Mouse (Mus musculus) inflammation-experienced regulatory T-cells, adult 6 months (primary cell): ENCODE data around the gene Zfp592. TPM values are rescaled to one million over a fixed set of nuclear protein-coding genes. Genes with fewer than 3 reads are reported as not detected.

Experiments used
- ATAC-seq: one replicate; pipeline ENCODE4 v1.8.0; 2017
- polyA plus RNA-seq, 3 experiments: library from polyadenylated mRNA; unstranded; fragments of 100-300 nt; shearing (Covaris generic); gene quantifications; one replicate each; pipeline ENCODE4 v1.2.1; 2017

Gene Zfp592
- polyA plus RNA-seq, 3 experiments from 2014 or later: 12.8 to 21.3 (median 19.8) TPM

GRCm38 (mm10) chr7:81057901-81058711 is 64.6 kb downstream of the Zfp592 start:
- ATAC-seq: no peak

- no peak for ATAC-seq
Observed at GRCm38 (mm10) chr7:81058712-81059154, 65.3 kb downstream of the Zfp592 start.

GRCm38 (mm10) chr7:81059388-81059787 is 65.9 kb downstream of the Zfp592 start:
- no peak for ATAC-seq

- no peak for ATAC-seq
Observed at GRCm38 (mm10) chr7:81060908-81061307, 67.4 kb downstream of the Zfp592 start.

GRCm38 (mm10) chr7:81061936-81062335 is 68.5 kb downstream of the Zfp592 start:
- ATAC-seq: no peak

GRCm38 (mm10) chr7:81063332-81063731 is 69.9 kb downstream of the Zfp592 start:
- no peak for ATAC-seq

GRCm38 (mm10) chr7:81066714-81067113 is 73.2 kb downstream of the Zfp592 start:
- no peak for ATAC-seq

GRCm38 (mm10) chr7:81072463-81072862 is 79.0 kb downstream of the Zfp592 start:
- no peak for ATAC-seq

GRCm38 (mm10) chr7:81073273-81073672 is 79.8 kb downstream of the Zfp592 start:
- no peak for ATAC-seq

GRCm38 (mm10) chr7:81074546-81074945 is 81.1 kb downstream of the Zfp592 start:
- ATAC-seq: peak; percentile 47

GRCm38 (mm10) chr7:81075299-81075698 is 81.8 kb downstream of the Zfp592 start:
- ATAC-seq: peak; percentile 92

GRCm38 (mm10) chr7:81075732-81076131 is 82.3 kb downstream of the Zfp592 start:
- peak; percentile 7 for ATAC-seq

- ATAC-seq: no peak
Observed at GRCm38 (mm10) chr7:81077009-81077408, 83.5 kb downstream of the Zfp592 start.

GRCm38 (mm10) chr7:81078740-81079139 is 85.3 kb downstream of the Zfp592 start:
- no peak for ATAC-seq

GRCm38 (mm10) chr7:81093420-81093965 is 100.0 kb downstream of the Zfp592 start:
- ATAC-seq: no peak

- ATAC-seq: no peak
Observed at GRCm38 (mm10) chr7:81094104-81094757, 100.8 kb downstream of the Zfp592 start.

Other genes starting within 250 kb of the Zfp592 start
- gene Iqgap1, start 167.7 kb upstream of the Zfp592 start, polyA plus RNA-seq: 100 to 1,000 TPM; 197 to 297 (median 271) TPM
- 1 to 10 TPM; 2.4 to 3.1 (median 2.6) TPM for gene Zscan2, start 132.8 kb upstream of the Zfp592 start, polyA plus RNA-seq
- gene Wdr73, start 92.4 kb upstream of the Zfp592 start, polyA plus RNA-seq: 10 to 100 TPM; 18.5 to 29.9 (median 29.1) TPM
- 10 to 100 TPM; 70.6 to 79.3 (median 79.1) TPM for gene Nmb, start 88.6 kb upstream of the Zfp592 start, polyA plus RNA-seq
- gene Sec11a, start 45.9 kb upstream of the Zfp592 start, polyA plus RNA-seq: 100 to 1,000 TPM; 248 to 321 (median 312) TPM
- gene Alpk3, start 63.9 kb downstream of the Zfp592 start, polyA plus RNA-seq: under 1 TPM; 0.17 to 0.50 (median 0.24) TPM
- gene Slc28a1, start 121.1 kb downstream of the Zfp592 start, polyA plus RNA-seq: not detected
- 1 to 10 TPM in 2 of 3 experiments, under 1 TPM in 1; 0.58 to 2.5 (median 1.8) TPM for gene Pde8a, start 219.9 kb downstream of the Zfp592 start, polyA plus RNA-seq